Comparison of ENCODE assay signal across 21 mouse cellular contexts in the genomic region with DNA sequence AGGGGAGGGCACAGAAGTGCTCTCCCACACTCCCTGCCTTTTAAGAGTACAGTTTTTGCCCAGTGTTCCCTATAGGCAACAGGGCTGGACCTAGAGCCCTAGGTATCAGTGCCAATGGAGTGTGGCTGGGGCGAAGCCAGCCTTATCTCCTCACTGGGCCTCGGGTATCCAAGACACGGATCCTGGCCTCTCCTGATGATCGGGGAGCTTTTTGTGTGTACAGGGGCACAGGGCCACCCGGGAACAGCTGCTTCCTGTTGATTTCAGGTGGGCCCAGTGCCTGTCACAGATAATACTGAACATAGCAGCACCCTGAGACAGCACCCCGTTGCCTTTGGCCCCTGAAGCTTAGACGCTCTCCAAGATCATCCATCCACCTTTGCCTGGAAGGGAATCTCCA. TPM values are rescaled to one million over a fixed set of nuclear protein-coding genes. Genes with fewer than 3 reads are reported as not detected.
DNase-seq lines count a peak whose midpoint lies in the region; ATAC-seq and TF ChIP-seq lines count a peak whose summit lies in the region.
"Had no signal": no experiment of that assay in that cellular context is flagged by ENCODE, and none has a peak within 500 bp of the region (broad histone marks: within the 10 kb centered on the region; RNA-seq: fewer than 3 reads in every experiment).

No protein-coding gene starts in this region.

- peak overlapping the region; percentile 22; the same call in 1 of the 2 replicates for H3K27ac ChIP-seq in forebrain, embryonic 13.5 days
- no peak overlapping the region for H3K27ac ChIP-seq in forebrain, embryonic 12.5 days
- H3K27ac ChIP-seq in heart, embryonic 16.5 days (ENCODE audit: low read length), result peak overlapping the region; percentile 11; the same call in 1 of the 2 replicates
- no peak overlapping the region for H3K27ac ChIP-seq in heart, embryonic 12.5 days (ENCODE audit: poor library complexity, severe bottlenecking)
- H3K27ac ChIP-seq in midbrain, embryonic 13.5 days, result 0 out of 2 replicates have a peak overlapping the region, but pooled peaks have one; percentile 37
- no peak overlapping the region for H3K27ac ChIP-seq in midbrain, postnatal 0 days (ENCODE audit: low read depth, low read length)
- H3K27ac ChIP-seq: heart, embryonic 10.5 days; hindbrain, postnatal 0 days; liver, embryonic 15.5 days; lung, embryonic 15.5 days; stomach, embryonic 15.5 days had no signal

- H3K9me3 ChIP-seq in forebrain, embryonic 13.5 days (replicated peaks), result no peaks in the 10 kb centered on the region
- no peaks in the 10 kb centered on the region for H3K9me3 ChIP-seq in forebrain, embryonic 12.5 days
- no peaks in the 10 kb centered on the region for H3K9me3 ChIP-seq in heart, embryonic 16.5 days (replicated peaks; ENCODE audit: control insufficient read depth, low read length)
- no peaks in the 10 kb centered on the region for H3K9me3 ChIP-seq in heart, embryonic 12.5 days (replicated peaks)
- H3K9me3 ChIP-seq in midbrain, embryonic 13.5 days, result no peaks in the 10 kb centered on the region
- no peaks in the 10 kb centered on the region for H3K9me3 ChIP-seq in midbrain, postnatal 0 days (ENCODE audit: low read length)
- H3K9me3 ChIP-seq: heart, embryonic 10.5 days; liver, embryonic 15.5 days; lung, embryonic 15.5 days; stomach, embryonic 15.5 days had no signal

- ATAC-seq in forebrain, embryonic 13.5 days, result no peak
- no peak for ATAC-seq in forebrain, embryonic 12.5 days (ENCODE audit: low FRiP score)
- ATAC-seq in heart, embryonic 16.5 days (replicated peaks; ENCODE audit: extremely low read depth, insufficient read depth, low FRiP score), result no peak
- ATAC-seq in heart, embryonic 12.5 days (ENCODE audit: insufficient number of reproducible peaks, low FRiP score), result no peak
- ATAC-seq in midbrain, embryonic 13.5 days, result no peak
- ATAC-seq in midbrain, postnatal 0 days (ENCODE audit: low FRiP score), result no peak
- ATAC-seq in common myeloid progenitor, adult 5-6 weeks (replicated peaks; ENCODE audit: low read depth, poor library complexity, severe bottlenecking), result peak; percentile 22
- ATAC-seq: hindbrain, postnatal 0 days; intestine, embryonic 16.5 days had no signal

- 0 out of 2 replicates have a peak overlapping the region, but pooled peaks have one; percentile 10 for H3K9ac ChIP-seq in forebrain, embryonic 13.5 days
- H3K9ac ChIP-seq in forebrain, embryonic 12.5 days, result no peak overlapping the region
- H3K9ac ChIP-seq in heart, embryonic 16.5 days (ENCODE audit: low read length), result peak overlapping the region; percentile 26; the same call in 1 of the 2 replicates
- no peak overlapping the region for H3K9ac ChIP-seq in heart, embryonic 12.5 days
- H3K9ac ChIP-seq in midbrain, embryonic 13.5 days (replicated peaks), result no peak overlapping the region
- no peak overlapping the region; the same call in 1 of the 2 replicates for H3K9ac ChIP-seq in midbrain, postnatal 0 days (replicated peaks; ENCODE audit: low read length, poor library complexity, severe bottlenecking)
- H3K9ac ChIP-seq: liver, embryonic 15.5 days; lung, embryonic 15.5 days; stomach, embryonic 15.5 days had no signal

- no peak overlapping the region for H3K4me3 ChIP-seq in forebrain, embryonic 13.5 days
- H3K4me3 ChIP-seq in forebrain, embryonic 12.5 days (replicated peaks), result no peak overlapping the region
- H3K4me3 ChIP-seq in heart, embryonic 16.5 days (ENCODE audit: low read length), result no peak overlapping the region
- H3K4me3 ChIP-seq in heart, embryonic 12.5 days, result no peak overlapping the region
- H3K4me3 ChIP-seq in midbrain, embryonic 13.5 days (replicated peaks), result no peak overlapping the region
- H3K4me3 ChIP-seq in midbrain, postnatal 0 days (ENCODE audit: low read depth, low read length), result no peak overlapping the region
- H3K4me3 ChIP-seq: heart, embryonic 10.5 days; liver, embryonic 15.5 days; lung, embryonic 15.5 days; stomach, embryonic 15.5 days had no signal

- H3K4me2 ChIP-seq in forebrain, embryonic 13.5 days, result no peak overlapping the region
- no peak overlapping the region for H3K4me2 ChIP-seq in forebrain, embryonic 12.5 days
- no peak overlapping the region for H3K4me2 ChIP-seq in heart, embryonic 16.5 days (ENCODE audit: low read depth, low read length)
- H3K4me2 ChIP-seq in heart, embryonic 12.5 days, result no peak overlapping the region
- no peak overlapping the region for H3K4me2 ChIP-seq in midbrain, embryonic 13.5 days (replicated peaks)
- no peak overlapping the region for H3K4me2 ChIP-seq in midbrain, postnatal 0 days (ENCODE audit: low read depth, low read length, poor library complexity, severe bottlenecking)
- H3K4me2 ChIP-seq: liver, embryonic 15.5 days; lung, embryonic 15.5 days; stomach, embryonic 15.5 days had no signal

- peaks cover 62% of the 10 kb centered on the region for H3K36me3 ChIP-seq in forebrain, embryonic 13.5 days (ENCODE audit: poor library complexity, severe bottlenecking)
- peaks cover 53% of the 10 kb centered on the region for H3K36me3 ChIP-seq in forebrain, embryonic 12.5 days (replicated peaks)
- H3K36me3 ChIP-seq in heart, embryonic 16.5 days (ENCODE audit: control insufficient read depth, insufficient read depth), result no peaks in the 10 kb centered on the region
- H3K36me3 ChIP-seq in heart, embryonic 12.5 days, result peaks cover 4% of the 10 kb centered on the region; the same call in 1 of the 2 replicates
- H3K36me3 ChIP-seq in midbrain, embryonic 13.5 days, result peaks cover 34% of the 10 kb centered on the region
- H3K36me3 ChIP-seq in midbrain, postnatal 0 days (ENCODE audit: insufficient read depth, low read length), result peaks cover 3% of the 10 kb centered on the region; the same call in 1 of the 2 replicates
- H3K36me3 ChIP-seq: liver, embryonic 15.5 days; lung, embryonic 15.5 days; stomach, embryonic 15.5 days had no signal

- no peaks in the 10 kb centered on the region for H3K27me3 ChIP-seq in forebrain, embryonic 13.5 days
- H3K27me3 ChIP-seq in forebrain, embryonic 12.5 days, result no peaks in the 10 kb centered on the region
- H3K27me3 ChIP-seq in heart, embryonic 16.5 days (ENCODE audit: control insufficient read depth, insufficient read depth, low read length), result no peaks in the 10 kb centered on the region
- H3K27me3 ChIP-seq in heart, embryonic 12.5 days (replicated peaks), result no peaks in the 10 kb centered on the region
- H3K27me3 ChIP-seq in midbrain, embryonic 13.5 days, result no peaks in the 10 kb centered on the region
- no peaks in the 10 kb centered on the region for H3K27me3 ChIP-seq in midbrain, postnatal 0 days (ENCODE audit: insufficient read depth, low read length)
- H3K27me3 ChIP-seq: liver, embryonic 15.5 days; lung, embryonic 15.5 days; stomach, embryonic 15.5 days had no signal

- no peak for DNase-seq in midbrain, postnatal 0 days (ENCODE audit: low spot score)
- no peak for DNase-seq in cerebellum, postnatal 14 days
- DNase-seq: adrenal gland, postnatal 10 days; cerebellum, adult 2 months; heart, postnatal 36 days; kidney, postnatal 25 days; lung, postnatal 36 days; thymus, postnatal 36 days had no signal

- no peak for TF ChIP-seq CTCF in midbrain, postnatal 0 days (IDR thresholded peaks at IDR 0.05)

- 88% methylated on average over 7 of the region's 7 CpGs for WGBS in forebrain, embryonic 13.5 days
- 89% methylated on average over 7 of the region's 7 CpGs for whole genome bisulfite sequencing in forebrain, embryonic 12.5 days
- WGBS in heart, embryonic 16.5 days, result 44% methylated on average over 7 of the region's 7 CpGs
- WGBS in heart, embryonic 12.5 days, result 53% methylated on average over 7 of the region's 7 CpGs
- 90% methylated on average over 7 of the region's 7 CpGs for WGBS in midbrain, embryonic 13.5 days
- WGBS in midbrain, postnatal 0 days, result 70% methylated on average over 7 of the region's 7 CpGs

- peaks cover 76% of the 10 kb centered on the region for H3K4me1 ChIP-seq in forebrain, embryonic 13.5 days
- peaks cover 85% of the 10 kb centered on the region for H3K4me1 ChIP-seq in forebrain, embryonic 12.5 days
- peaks cover 37% of the 10 kb centered on the region for H3K4me1 ChIP-seq in heart, embryonic 16.5 days (ENCODE audit: control insufficient read depth, insufficient read depth, low read length)
- H3K4me1 ChIP-seq in heart, embryonic 12.5 days (replicated peaks), result peaks cover 63% of the 10 kb centered on the region
- H3K4me1 ChIP-seq in midbrain, embryonic 13.5 days (replicated peaks), result peaks cover 89% of the 10 kb centered on the region
- peaks cover 24% of the 10 kb centered on the region; the same call in 1 of the 2 replicates for H3K4me1 ChIP-seq in midbrain, postnatal 0 days (ENCODE audit: insufficient read depth, low read length)

RNA-seq across cellular contexts. Expression of a gene that starts 19.1 kb away (rescaled TPM):
- polyA plus RNA-seq in forebrain, embryonic 13.5 days (2015; fragmentation: Nextera tagmentation; extraction: Ambion mirVana), result 81.0 and 89.3 TPM in 2 replicates
- polyA plus RNA-seq in forebrain, embryonic 12.5 days (2016; fragmentation: Nextera tagmentation; extraction: Ambion mirVana), result 55.8 and 62.6 TPM in 2 replicates
- polyA plus RNA-seq in heart, embryonic 16.5 days (2015; fragmentation: Nextera tagmentation; extraction: Ambion mirVana), result 5.4 and 6.3 TPM in 2 replicates
- polyA plus RNA-seq in heart, embryonic 12.5 days (2016; fragmentation: Nextera tagmentation; extraction: Ambion mirVana), result 8.0 and 8.2 TPM in 2 replicates
- 60.2 and 73.1 TPM in 2 replicates for polyA plus RNA-seq in midbrain, embryonic 13.5 days (2015; fragmentation: Nextera tagmentation; extraction: Ambion mirVana)
- total RNA-seq in midbrain, postnatal 0 days (2014; rRNA removed), result 112 and 139 TPM in 2 replicates
- 49.6 and 49.8 TPM in 2 replicates for polyA plus RNA-seq in midbrain, postnatal 0 days (2015; fragmentation: Nextera tagmentation; extraction: Ambion mirVana)
- total RNA-seq in common myeloid progenitor, adult 5-6 weeks (2017), result 0.87 and 1.2 TPM in 2 replicates
- total RNA-seq: neutrophil, adult 5-6 weeks had no signal

Comparison
In these comparisons a context has a peak if more than half of its experiments do, and no peak if none do; other contexts are left out.
1. H3K27ac ChIP-seq: peak in forebrain, embryonic 13.5 days (single experiment), heart, embryonic 16.5 days (single experiment) and midbrain, embryonic 13.5 days (single experiment); none in forebrain, embryonic 12.5 days (single experiment), heart, embryonic 12.5 days (single experiment) and midbrain, postnatal 0 days (single experiment).
2. H3K9ac ChIP-seq: peak in forebrain, embryonic 13.5 days (single experiment) and heart, embryonic 16.5 days (single experiment); none in forebrain, embryonic 12.5 days (single experiment), heart, embryonic 12.5 days (single experiment), midbrain, embryonic 13.5 days (single experiment) and midbrain, postnatal 0 days (single experiment).